Mouse (Mus musculus) stomach, embryonic 15.5 days (tissue): ENCODE measurements around the gene Golph3. TPM values are rescaled to one million over a fixed set of nuclear protein-coding genes. Genes with fewer than 3 reads are reported as not detected.

ENCODE experiments used
- ATAC-seq: fragments of 200-750 bp; cut with Nextera tagmentation; 2 replicates; pipeline ENCODE4 v1.8.0; 2017; ENCODE audit warnings: low read depth, moderate number of reproducible peaks, moderate TSS enrichment; ENCODE audit not compliant: insufficient read depth, low FRiP score
- H3K27ac ChIP-seq: fragments of 300-500 bp; sonication (generic); 2 replicates; pipeline ENCODE4 v1.5.1; 2015; ENCODE audit warnings: mild to moderate bottlenecking, inconsistent platforms
- H3K27me3 ChIP-seq: fragments of 300-500 bp; sonication (generic); replicated peaks from 2 replicates; pipeline ENCODE4 v1.6.1; 2015; ENCODE audit warnings: inconsistent platforms
- H3K36me3 ChIP-seq: fragments of 300-500 bp; sonication (generic); 2 replicates; pipeline ENCODE4 v1.6.1; 2015; ENCODE audit warnings: inconsistent platforms
- H3K4me1 ChIP-seq: fragments of 300-500 bp; sonication (generic); 2 replicates; pipeline ENCODE4 v1.6.1; 2015; ENCODE audit warnings: inconsistent platforms
- H3K4me2 ChIP-seq: fragments of 300-500 bp; sonication (generic); 2 replicates; pipeline ENCODE4 v1.6.1; 2015; ENCODE audit warnings: mild to moderate bottlenecking, inconsistent platforms
- H3K4me3 ChIP-seq: fragments of 300-500 bp; sonication (generic); replicated peaks from 2 replicates; pipeline ENCODE4 v1.5.1; 2015; ENCODE audit warnings: inconsistent platforms
- H3K9ac ChIP-seq: fragments of 300-500 bp; sonication (generic); 2 replicates; pipeline ENCODE4 v1.6.1; 2015; ENCODE audit warnings: inconsistent platforms
- H3K9me3 ChIP-seq: fragments of 300-500 bp; sonication (generic); 2 replicates; pipeline ENCODE4 v1.6.1; 2016; ENCODE audit warnings: inconsistent platforms
- WGBS: fragments of 180-500 bp; shearing (Covaris S2); methylation state at CpG from one replicate; pipeline ENCODE4 v1.1.7; 2015; 5-methylcytosine and 5-hydroxymethylcytosine counted together
- polyA plus RNA-seq: library from polyadenylated mRNA; unstranded; fragments of >200 nt; fragmentation: Nextera tagmentation; extraction: Ambion mirVana; gene quantifications from 2 replicates; pipeline ENCODE4 v1.2.1, GENCODE M21; 2015

The Golph3 gene
- polyA plus RNA-seq, 1 experiment from 2014 or later: 91.4 TPM

DNA sequence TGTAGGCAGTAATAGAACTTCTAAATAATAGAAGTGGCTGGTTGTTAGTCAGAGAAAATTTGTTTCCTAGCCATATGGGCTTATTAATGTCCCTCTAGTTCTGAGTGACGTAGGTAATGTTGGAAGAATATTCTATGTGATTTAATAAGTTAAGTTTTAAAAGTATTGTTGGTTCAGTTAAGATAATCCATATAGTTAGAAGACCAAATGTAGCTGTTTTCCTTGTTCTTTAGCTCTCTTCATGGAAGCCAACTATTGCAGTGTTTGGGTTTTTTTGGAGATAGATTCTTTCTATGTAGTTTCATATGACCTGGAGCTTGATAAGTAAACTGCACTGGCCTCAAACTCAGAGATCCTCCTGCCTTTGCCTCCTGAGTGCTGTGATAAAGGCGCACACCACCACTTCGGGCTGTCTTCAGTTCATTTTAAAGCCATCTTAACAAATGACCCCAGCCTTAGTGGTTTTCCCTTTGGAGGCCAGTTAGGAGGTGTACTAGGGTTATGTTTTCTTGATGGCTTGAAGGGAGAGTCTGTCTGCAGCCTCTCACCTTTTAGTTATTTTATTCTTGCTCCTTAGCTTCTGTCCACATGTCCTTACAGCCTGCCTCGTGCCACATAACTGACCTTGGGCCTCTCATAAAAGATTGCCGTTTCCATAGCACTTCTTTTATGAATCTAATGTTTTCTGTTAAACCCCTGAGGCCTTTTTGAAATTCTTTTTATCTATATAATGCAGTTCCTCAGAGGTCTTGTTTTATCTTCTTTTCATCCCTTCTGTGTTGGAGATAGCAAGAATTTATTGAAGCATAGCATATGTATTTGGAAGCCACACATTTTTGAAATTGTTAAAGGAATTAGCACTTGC, 19.5 kb downstream of the Golph3 start:
- Histone ChIP-seq H3K4me2 (no peak overlapping the region), H3K9me3 (no peaks in the 10 kb centered on the region), H3K27ac (no peak overlapping the region), H3K27me3 (no peaks in the 10 kb centered on the region), H3K36me3 (peaks cover 7% of the 10 kb centered on the region), H3K4me3 (no peak overlapping the region), H3K9ac (no peak overlapping the region), H3K4me1 (no peaks in the 10 kb centered on the region)
- 75% methylated on average over 5 of the region's 5 CpGs for WGBS
- peak; percentile 47; the same call in 1 of the 2 replicates for ATAC-seq

DNA sequence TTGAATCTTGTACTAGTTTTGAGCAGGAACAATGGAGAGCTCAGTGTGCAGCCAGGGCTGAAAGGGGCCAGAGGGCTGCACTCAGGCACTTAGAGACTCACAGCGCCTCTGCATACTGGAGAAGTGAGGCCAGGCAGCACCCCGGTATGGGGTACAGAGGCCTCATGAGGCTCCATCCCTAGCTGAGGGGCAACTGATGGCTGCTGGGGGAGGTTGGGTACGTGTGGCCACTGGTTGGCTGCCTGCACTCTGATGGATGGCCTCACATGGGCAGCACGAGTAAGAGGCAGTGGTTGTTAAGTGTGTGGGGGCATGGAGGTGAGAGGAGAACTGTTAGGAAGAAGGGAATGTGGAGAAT, 20.1 kb downstream of the Golph3 start:
- H3K36me3 ChIP-seq: peaks cover 7% of the 10 kb centered on the region
- 39% methylated on average over 4 of the region's 4 CpGs for WGBS
- no peak overlapping the region for H3K9ac ChIP-seq
- no peak overlapping the region for H3K4me3 ChIP-seq
- H3K4me1 ChIP-seq: no peaks in the 10 kb centered on the region
- H3K27me3 ChIP-seq: no peaks in the 10 kb centered on the region
- no peak overlapping the region for H3K27ac ChIP-seq
- H3K4me2 ChIP-seq: no peak overlapping the region
- no peaks in the 10 kb centered on the region for H3K9me3 ChIP-seq
- ATAC-seq: 0 out of 2 replicates have a peak, but pooled peaks have one; percentile 43

DNA sequence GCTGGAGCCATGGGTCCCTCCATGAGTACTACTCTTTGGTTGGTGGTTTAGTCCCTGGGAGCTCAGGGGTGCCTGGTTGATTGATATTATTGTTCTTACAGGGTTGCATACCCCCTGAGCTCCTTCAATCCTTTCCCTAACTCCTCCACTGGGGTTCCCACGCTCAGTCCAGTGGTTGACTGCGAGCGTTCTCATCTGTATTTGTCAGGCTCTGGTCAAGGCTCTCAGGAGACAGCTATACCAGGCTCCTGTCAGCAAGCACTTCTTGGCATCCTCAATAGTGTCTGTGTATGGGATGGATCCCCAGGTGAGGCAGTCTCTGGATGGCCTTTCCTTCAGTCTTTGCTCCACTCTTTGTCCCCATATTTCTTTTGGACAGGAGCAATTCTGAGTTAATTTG, 25.7 kb downstream of the Golph3 start:
- no peaks in the 10 kb centered on the region for H3K9me3 ChIP-seq
- 97% methylated on average over 3 of the region's 3 CpGs for WGBS
- H3K4me3 ChIP-seq: no peak overlapping the region
- no peak overlapping the region for H3K27ac ChIP-seq
- peaks cover 7% of the 10 kb centered on the region for H3K36me3 ChIP-seq
- no peak overlapping the region for H3K9ac ChIP-seq
- H3K27me3 ChIP-seq: no peaks in the 10 kb centered on the region
- ATAC-seq: no peak
- no peaks in the 10 kb centered on the region for H3K4me1 ChIP-seq
- H3K4me2 ChIP-seq: no peak overlapping the region

DNA sequence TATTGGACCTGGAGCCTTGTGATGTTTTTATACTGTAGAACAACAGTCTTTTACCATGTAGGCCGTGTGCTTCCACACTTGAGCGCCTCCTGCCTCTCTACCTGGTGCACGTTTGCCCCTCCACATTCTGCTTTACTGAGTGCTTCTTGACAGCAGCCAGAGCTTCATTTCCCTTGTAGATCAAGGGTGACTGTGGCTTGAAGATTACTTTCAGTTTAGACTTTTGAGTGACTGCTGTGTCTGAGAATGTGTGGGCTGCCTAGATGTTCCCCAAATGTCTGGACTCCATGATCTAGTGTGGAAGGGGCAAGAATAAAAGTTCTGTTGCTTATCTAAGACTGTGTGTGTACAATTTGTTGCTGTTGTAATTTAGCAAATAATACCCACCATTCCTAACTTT, 27.7 kb downstream of the Golph3 start:
- Histone ChIP-seq H3K27ac (no peak overlapping the region), H3K9me3 (no peaks in the 10 kb centered on the region), H3K4me2 (no peak overlapping the region), H3K4me1 (no peaks in the 10 kb centered on the region), H3K4me3 (no peak overlapping the region), H3K9ac (no peak overlapping the region), H3K36me3 (peaks cover under 1% of the 10 kb centered on the region; the same call in 1 of the 2 replicates), H3K27me3 (no peaks in the 10 kb centered on the region)
- WGBS: 87% methylated on average over 3 of the region's 3 CpGs
- no peak for ATAC-seq

DNA sequence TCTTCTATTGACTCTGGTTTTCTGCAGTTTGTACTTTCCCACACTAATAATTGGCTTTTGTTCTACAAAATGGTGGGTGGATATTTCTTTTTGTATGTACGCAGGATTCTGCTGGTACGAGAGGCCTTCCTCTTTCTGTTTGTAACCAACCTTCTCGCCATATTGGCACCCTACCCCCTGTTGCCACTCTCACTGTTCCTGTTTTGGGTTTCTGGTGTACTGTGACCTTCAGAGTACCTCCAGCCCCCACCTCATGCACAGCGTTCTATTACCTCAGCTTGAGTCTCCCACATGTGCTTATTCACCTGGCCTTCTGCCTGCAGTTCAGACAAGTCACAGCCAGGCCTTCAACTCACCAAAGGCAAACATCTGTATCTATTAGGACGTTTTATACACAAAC, 28.6 kb downstream of the Golph3 start:
- Histone ChIP-seq H3K36me3 (peaks cover 5% of the 10 kb centered on the region; the same call in 1 of the 2 replicates), H3K9ac (no peak overlapping the region), H3K4me1 (no peaks in the 10 kb centered on the region), H3K27me3 (no peaks in the 10 kb centered on the region), H3K4me3 (no peak overlapping the region), H3K4me2 (no peak overlapping the region), H3K9me3 (no peaks in the 10 kb centered on the region), H3K27ac (no peak overlapping the region)
- ATAC-seq: no peak; the same call in 1 of the 2 replicates
- 76% methylated on average over 5 of the region's 5 CpGs for WGBS

DNA sequence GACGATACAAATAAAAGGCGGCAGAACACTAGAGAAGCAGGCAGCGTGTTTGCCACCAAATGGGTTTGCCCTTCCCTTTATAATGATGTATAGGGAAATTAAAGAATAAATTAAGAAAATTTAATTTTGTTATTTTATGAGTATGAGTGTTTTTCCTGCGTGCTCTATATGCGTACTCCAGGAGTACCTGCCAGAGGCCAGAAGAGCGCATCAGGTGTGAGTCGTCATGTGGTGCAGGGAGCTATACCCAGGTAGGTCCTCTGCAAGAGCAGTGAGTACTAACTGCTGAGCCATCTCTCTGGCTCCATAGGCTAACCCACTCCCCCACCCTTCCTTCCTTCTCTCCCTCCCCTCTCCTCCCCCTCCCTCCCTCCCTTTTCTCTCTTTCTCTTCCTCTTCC, 30.2 kb downstream of the Golph3 start:
- Histone ChIP-seq H3K9ac (no peak overlapping the region), H3K36me3 (peaks cover 5% of the 10 kb centered on the region; the same call in 1 of the 2 replicates), H3K4me3 (no peak overlapping the region), H3K4me2 (no peak overlapping the region), H3K9me3 (no peaks in the 10 kb centered on the region), H3K4me1 (no peaks in the 10 kb centered on the region), H3K27ac (no peak overlapping the region), H3K27me3 (no peaks in the 10 kb centered on the region)
- 96% methylated on average over 7 of the region's 7 CpGs for WGBS
- no peak for ATAC-seq

DNA sequence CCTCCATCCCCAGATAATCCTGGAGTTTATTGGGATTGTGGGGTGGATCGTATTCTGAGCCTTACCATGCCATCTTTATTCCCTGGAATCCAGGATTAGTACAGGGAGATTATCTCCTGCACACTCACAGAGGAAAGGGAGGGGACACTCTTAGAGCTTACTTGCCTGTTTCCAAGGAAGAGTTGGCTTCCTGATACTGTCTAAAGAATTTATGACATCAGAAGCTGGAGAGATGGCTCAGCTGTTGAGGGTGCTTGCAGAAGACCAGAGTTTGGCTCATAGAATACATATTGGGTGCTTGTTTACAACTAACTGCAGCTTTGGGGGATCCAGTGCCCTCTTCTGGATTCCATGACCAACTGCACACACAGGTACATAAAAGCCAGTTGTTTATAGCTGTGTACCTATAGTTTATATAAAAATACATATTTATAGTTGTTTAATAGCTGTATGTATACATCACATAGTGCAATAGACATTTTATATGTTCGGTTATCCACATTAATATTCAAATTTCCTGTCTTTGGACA, 33.1 kb downstream of the Golph3 start:
- H3K9ac ChIP-seq: no peak overlapping the region
- peaks cover 5% of the 10 kb centered on the region; the same call in 1 of the 2 replicates for H3K36me3 ChIP-seq
- no peak overlapping the region for H3K27ac ChIP-seq
- 92% methylated on average over 2 of the region's 2 CpGs for WGBS
- no peaks in the 10 kb centered on the region for H3K9me3 ChIP-seq
- no peaks in the 10 kb centered on the region for H3K27me3 ChIP-seq
- H3K4me1 ChIP-seq: no peaks in the 10 kb centered on the region
- no peak for ATAC-seq
- H3K4me2 ChIP-seq: no peak overlapping the region
- no peak overlapping the region for H3K4me3 ChIP-seq

DNA sequence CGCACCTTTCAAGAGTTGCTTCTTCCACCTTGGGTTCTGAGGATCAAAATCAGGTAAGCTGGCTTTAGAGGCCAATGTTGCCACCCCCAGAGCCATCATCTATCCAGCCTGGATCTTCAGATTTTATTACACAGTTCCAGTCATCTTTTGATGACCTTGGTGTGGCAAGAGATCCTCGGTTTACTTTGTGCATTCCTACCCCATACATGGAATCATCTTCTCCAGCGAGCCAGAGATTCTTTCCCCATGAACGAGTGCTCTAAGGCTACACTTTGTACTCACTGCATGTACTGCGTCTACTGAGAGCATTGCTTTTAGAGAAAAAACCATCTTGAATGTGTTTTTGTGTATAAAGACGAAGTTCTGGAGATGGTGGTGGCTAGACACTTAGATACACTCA, 34.0 kb downstream of the Golph3 start:
- no peak overlapping the region for H3K9ac ChIP-seq
- no peaks in the 10 kb centered on the region for H3K27me3 ChIP-seq
- no peaks in the 10 kb centered on the region for H3K4me1 ChIP-seq
- H3K36me3 ChIP-seq: peaks cover 5% of the 10 kb centered on the region; the same call in 1 of the 2 replicates
- H3K27ac ChIP-seq: peak overlapping the region; percentile 19; the same call in 1 of the 2 replicates
- no peak overlapping the region for H3K4me3 ChIP-seq
- H3K4me2 ChIP-seq: no peak overlapping the region
- H3K9me3 ChIP-seq: no peaks in the 10 kb centered on the region
- no peak for ATAC-seq
- 76% methylated on average over 6 of the region's 6 CpGs for WGBS

DNA sequence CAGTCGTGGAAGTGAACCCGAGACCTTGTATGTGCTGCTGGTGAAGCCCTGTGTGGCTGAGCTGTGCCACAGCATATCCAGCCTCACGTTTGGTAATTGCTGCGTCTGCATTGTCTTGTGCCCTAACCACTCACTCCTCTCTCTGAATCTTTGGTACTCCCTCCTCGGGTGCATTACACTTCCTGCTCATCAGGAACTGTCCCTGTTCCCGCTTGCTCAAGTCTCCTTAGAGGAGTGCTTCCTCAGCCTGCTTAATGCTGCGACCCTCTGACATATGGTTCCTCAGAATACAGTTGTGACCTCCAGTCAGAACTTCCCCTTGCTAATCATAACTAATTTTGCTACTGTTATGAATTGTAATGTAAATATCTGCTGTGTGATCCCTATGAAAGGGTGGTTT, 34.7 kb downstream of the Golph3 start:
- WGBS: 59% methylated on average over 7 of the region's 7 CpGs
- Histone ChIP-seq H3K27ac (peak overlapping the region; percentile 19; the same call in 1 of the 2 replicates), H3K36me3 (peaks cover 5% of the 10 kb centered on the region; the same call in 1 of the 2 replicates), H3K27me3 (no peaks in the 10 kb centered on the region), H3K4me2 (no peak overlapping the region), H3K9me3 (no peaks in the 10 kb centered on the region), H3K4me1 (no peaks in the 10 kb centered on the region), H3K9ac (no peak overlapping the region), H3K4me3 (no peak overlapping the region)
- ATAC-seq: no peak

DNA sequence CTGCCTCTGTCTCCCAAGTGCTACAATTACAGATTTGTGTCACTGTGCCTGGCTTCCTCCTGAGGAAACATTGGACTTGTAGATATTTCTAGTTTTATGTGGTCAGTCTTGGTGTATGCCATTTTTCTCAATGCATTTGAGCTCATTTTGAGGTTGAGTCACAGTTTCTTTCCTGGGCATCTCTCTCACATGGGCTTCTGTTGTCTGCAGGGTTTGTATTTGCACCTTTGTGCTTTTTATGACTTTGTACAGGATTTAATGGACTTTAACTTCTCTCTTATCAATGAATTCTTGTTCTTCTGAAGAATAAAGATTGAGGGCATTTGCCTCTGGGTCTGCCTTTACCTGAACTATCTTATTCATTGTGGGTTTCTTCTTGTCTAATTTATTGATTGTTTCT, 36.2 kb downstream of the Golph3 start:
- H3K36me3 ChIP-seq: peaks cover 5% of the 10 kb centered on the region; the same call in 1 of the 2 replicates
- no peak overlapping the region for H3K4me3 ChIP-seq
- ATAC-seq: no peak
- H3K9ac ChIP-seq: no peak overlapping the region
- no peak overlapping the region for H3K4me2 ChIP-seq
- H3K27ac ChIP-seq: no peak overlapping the region
- H3K9me3 ChIP-seq: no peaks in the 10 kb centered on the region
- no peaks in the 10 kb centered on the region for H3K4me1 ChIP-seq
- H3K27me3 ChIP-seq: no peaks in the 10 kb centered on the region

DNA sequence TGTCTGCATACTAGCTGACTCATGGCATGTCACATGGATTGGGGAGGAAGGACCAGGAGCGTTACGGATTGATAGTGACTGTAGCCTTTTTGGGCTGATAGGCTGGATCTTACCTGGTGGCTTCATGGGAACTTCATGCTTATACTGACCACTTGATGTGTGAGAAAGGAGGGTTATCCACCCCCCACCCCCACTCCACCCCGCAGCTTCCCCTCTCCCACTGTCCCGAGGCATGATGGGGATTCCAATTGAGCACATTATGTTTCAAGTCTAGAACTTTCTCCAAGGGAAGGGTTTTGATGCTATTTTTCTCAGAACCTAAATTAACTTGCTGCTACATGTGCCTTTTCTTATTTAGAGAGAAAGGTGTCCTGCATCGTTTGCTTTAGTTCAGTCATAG, 37.1 kb downstream of the Golph3 start:
- ATAC-seq: no peak
- WGBS: 92% methylated on average over 5 of the region's 5 CpGs

DNA sequence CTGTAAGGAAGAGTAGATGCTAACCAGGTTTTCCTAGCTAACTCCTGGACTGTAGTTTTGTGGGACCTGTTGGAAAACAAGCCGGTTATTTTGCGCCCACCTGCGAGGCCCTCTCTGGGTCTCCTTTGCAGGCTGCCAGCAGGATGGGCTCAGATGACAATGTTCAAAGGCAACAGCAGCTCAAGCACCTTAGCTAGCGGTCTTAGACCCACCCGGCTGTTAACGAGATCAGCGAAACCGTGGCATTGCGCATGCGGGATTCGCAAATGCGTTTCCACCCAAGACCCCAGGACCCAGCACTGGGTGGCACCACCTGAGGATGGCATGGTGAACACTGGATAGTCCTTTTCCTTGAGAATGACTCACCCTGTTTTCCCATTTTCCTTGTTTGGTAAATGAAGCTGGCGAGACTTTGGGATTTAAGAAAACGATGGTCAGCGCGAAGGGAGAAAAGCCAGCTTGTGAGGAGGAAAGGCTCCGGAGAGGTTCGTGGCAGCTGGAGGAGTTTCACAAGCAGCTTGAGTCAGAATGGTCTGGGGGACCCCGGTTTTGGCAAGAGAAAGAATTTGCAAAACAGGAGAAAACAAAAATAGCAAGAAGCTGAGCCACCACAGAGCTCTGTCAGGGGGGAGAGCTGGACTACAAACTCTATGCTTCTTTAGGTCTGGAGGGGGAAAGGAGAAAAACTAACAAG, 39.4 kb downstream of the Golph3 start:
- H3K4me2 ChIP-seq: no peak overlapping the region
- no peaks in the 10 kb centered on the region for H3K9me3 ChIP-seq
- ATAC-seq: no peak
- 73% methylated on average over 19 of the region's 19 CpGs for WGBS
- H3K27me3 ChIP-seq: no peaks in the 10 kb centered on the region
- no peak overlapping the region for H3K4me3 ChIP-seq
- H3K27ac ChIP-seq: no peak overlapping the region
- H3K36me3 ChIP-seq: 0 out of 2 replicates have a peak, but pooled peaks cover 3% of the 10 kb centered on the region
- H3K9ac ChIP-seq: no peak overlapping the region
- no peaks in the 10 kb centered on the region for H3K4me1 ChIP-seq

More for the DNA sequence above, 37.1 kb downstream of the Golph3 start:
- H3K4me3 ChIP-seq: no peak overlapping the region
- no peak overlapping the region for H3K27ac ChIP-seq
- no peak overlapping the region for H3K4me2 ChIP-seq
- H3K27me3 ChIP-seq: no peaks in the 10 kb centered on the region
- no peak overlapping the region for H3K9ac ChIP-seq
- H3K36me3 ChIP-seq: peaks cover 8% of the 10 kb centered on the region; the same call in 1 of the 2 replicates
- no peaks in the 10 kb centered on the region for H3K4me1 ChIP-seq
- no peaks in the 10 kb centered on the region for H3K9me3 ChIP-seq
